Comparison of ENCODE assay signal across 7 mouse cellular contexts in genomic region chr1:152536416-152537018, GRCm38 (mm10).
DNase-seq lines count a peak whose midpoint lies in the region; ATAC-seq lines count a peak whose summit lies in the region.

No protein-coding gene starts in this region.

- ATAC-seq in intestine, embryonic 14.5 days (replicated peaks; ENCODE audit: low FRiP score, low TSS enrichment, low read depth) = no peak
- ATAC-seq in intestine, embryonic 16.5 days = no peak
- no peak for ATAC-seq in erythroid progenitor cell, adult 5-6 weeks (replicated peaks; ENCODE audit: low FRiP score, poor library complexity, severe bottlenecking)

- H3K4me1 ChIP-seq in intestine, embryonic 14.5 days (replicated peaks; ENCODE audit: control insufficient read depth, insufficient read depth, low read length) = 0 out of 2 replicates have a peak, but pooled peaks cover 7% of the 10 kb centered on the region
- H3K4me1 ChIP-seq in intestine, embryonic 16.5 days (ENCODE audit: control insufficient read depth, insufficient read depth, low read length) = 0 out of 2 replicates have a peak, but pooled peaks cover 3% of the 10 kb centered on the region

- WGBS in intestine, embryonic 14.5 days = 39% methylated on average over 16 of the region's 16 CpGs
- 45% methylated on average over 16 of the region's 16 CpGs for WGBS in intestine, embryonic 16.5 days

- H3K36me3 ChIP-seq in intestine, embryonic 14.5 days (ENCODE audit: control insufficient read depth, insufficient read depth, low read length) = peaks cover 54% of the 10 kb centered on the region
- peaks cover 8% of the 10 kb centered on the region; the same call in 1 of the 2 replicates for H3K36me3 ChIP-seq in intestine, embryonic 16.5 days (ENCODE audit: control insufficient read depth, insufficient read depth, low read length)

- no peaks in the 10 kb centered on the region for H3K9me3 ChIP-seq in intestine, embryonic 14.5 days (ENCODE audit: control insufficient read depth, low read length)
- H3K9me3 ChIP-seq in intestine, embryonic 16.5 days (ENCODE audit: control insufficient read depth, low read length) = no peaks in the 10 kb centered on the region

- no peak overlapping the region for H3K9ac ChIP-seq in intestine, embryonic 14.5 days (ENCODE audit: low read length)
- no peak overlapping the region for H3K9ac ChIP-seq in intestine, embryonic 16.5 days (ENCODE audit: low read depth, low read length)

- H3K27ac ChIP-seq in intestine, embryonic 14.5 days (ENCODE audit: low read depth) = no peak overlapping the region
- no peak overlapping the region for H3K27ac ChIP-seq in intestine, embryonic 16.5 days (ENCODE audit: low read length)

- no peak overlapping the region for H3K4me3 ChIP-seq in intestine, embryonic 14.5 days (ENCODE audit: low read depth, low read length)
- no peak overlapping the region for H3K4me3 ChIP-seq in intestine, embryonic 16.5 days (ENCODE audit: low read length)

- DNase-seq in intestine, embryonic 14.5 days (ENCODE audit: low spot score) = peak; percentile 54
- peak; percentile 66 for DNase-seq in ES-CJ7 (ENCODE audit: low read depth, low spot score)
- DNase-seq in adrenal gland, adult 2 months = peak; percentile 88
- DNase-seq in kidney, postnatal 10 days = peak; percentile 41
- no peak for DNase-seq in cerebellum, postnatal 36 days

- no peaks in the 10 kb centered on the region for H3K27me3 ChIP-seq in intestine, embryonic 14.5 days (replicated peaks; ENCODE audit: control insufficient read depth, insufficient read depth, low read length)
- no peaks in the 10 kb centered on the region for H3K27me3 ChIP-seq in intestine, embryonic 16.5 days (replicated peaks; ENCODE audit: control insufficient read depth, insufficient read depth, low read length)

- H3K4me2 ChIP-seq in intestine, embryonic 14.5 days (ENCODE audit: low read length) = no peak overlapping the region
- no peak overlapping the region for H3K4me2 ChIP-seq in intestine, embryonic 16.5 days (ENCODE audit: low read depth, low read length)

Comparison
In these comparisons a context has a peak if more than half of its experiments do, and no peak if none do; other contexts are left out.
1. DNase-seq: peak in intestine, embryonic 14.5 days (single experiment), ES-CJ7 (single experiment), adrenal gland, adult 2 months (single experiment) and kidney, postnatal 10 days (single experiment); none in cerebellum, postnatal 36 days (0 of 2).